Mouse (Mus musculus): ENCODE measurements around the gene Ccnl1.

DNA sequence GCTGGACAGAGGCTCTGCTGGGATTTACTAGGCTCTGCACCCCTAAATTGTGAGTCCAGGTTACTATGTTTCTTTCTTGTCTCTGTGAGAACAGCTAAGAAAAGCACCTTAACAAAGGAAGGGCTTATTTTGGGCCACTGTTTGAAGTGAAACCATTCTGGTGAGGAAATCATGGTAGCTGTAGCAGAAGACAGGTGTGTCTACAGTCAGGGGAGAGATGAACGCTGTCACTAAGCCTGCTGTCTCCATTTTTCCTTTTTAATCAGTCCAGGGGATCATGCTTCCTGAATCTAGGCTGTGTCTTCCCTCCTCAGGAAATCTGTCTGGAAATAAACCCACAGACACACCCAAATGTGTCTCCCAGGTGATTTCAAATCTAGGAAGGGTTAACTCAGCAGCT lies 36.4 kb downstream of the Ccnl1 start:
- TF ChIP-seq CTCF (IDR thresholded peaks at IDR 0.05; ENCODE audit: low read depth, low read length) (no peak), POLR2A (IDR thresholded peaks at IDR 0.05; ENCODE audit: extremely low read depth, insufficient read depth, low read length) (no peak)
